Mouse (Mus musculus) bone marrow, adult 2 months (tissue): ENCODE data around the gene Krt7.

Experiments used
- CTCF ChIP-seq: fragments of 200-500 bp; IDR thresholded peaks from 2 replicates; pipeline ENCODE4 v1.5.1; 2011; ENCODE audit warnings: low read length, control low read depth; ENCODE audit not compliant: control insufficient read depth, insufficient read depth
- POLR2A ChIP-seq: fragments of 200-500 bp; IDR thresholded peaks from 2 replicates; pipeline ENCODE4 v1.6.1; 2011; ENCODE audit warnings: low read depth, mild to moderate bottlenecking, control low read depth, low read length, borderline replicate concordance; ENCODE audit not compliant: control insufficient read depth

GRCm38 (mm10) chr15:101384610-101385009 is 26.2 kb upstream of the Krt7 start:
- TF ChIP-seq POLR2A (no peak), CTCF (no peak)
